In genomic region chr10:82047597-82048459, GRCm38 (mm10) we compare ENCODE assay signal across 8 mouse cellular contexts. TPM values are rescaled to one million over a fixed set of nuclear protein-coding genes. Genes with fewer than 3 reads are reported as not detected.
A peak's percentile ranks its signal among the peaks of the same experiment; 100 is the strongest.
DNase-seq lines count a peak whose midpoint lies in the region; ATAC-seq lines count a peak whose summit lies in the region.

TSS of gene Zfp873 (plus strand) at chr10:82048123.

- DNase-seq in gastrocnemius, postnatal 10 days = peak; percentile 94
- peak; percentile 95 for DNase-seq in induced T-regulatory cell, adult 2 months (ENCODE audit: low read depth)
- peak; percentile 89 to 93 for DNase-seq in left cerebral cortex, adult 9 months (ENCODE audit: low spot score in 2 of 2)
- DNase-seq in right cerebral cortex, postnatal 14 days = peak; percentile 93
- DNase-seq in urinary bladder, postnatal 36 days (ENCODE audit: low spot score in 2 of 2) = peak; percentile 85 to 90

- ATAC-seq in activated CD4-positive, CD25-positive, alpha-beta regulatory T cell, adult 4 months = peak; percentile 99
- ATAC-seq in common myeloid progenitor, adult 5-6 weeks (replicated peaks; ENCODE audit: low read depth, poor library complexity, severe bottlenecking) = peak; percentile 99
- peak; percentile 98 for ATAC-seq in megakaryocyte progenitor cell, adult 5-6 weeks (replicated peaks; ENCODE audit: poor library complexity)

RNA-seq across cellular contexts. Expression of gene Zfp873, which starts in this region (rescaled TPM):
- 10 to 100 TPM; 12.5 to 13.2 TPM for polyA plus RNA-seq in activated CD4-positive, CD25-positive, alpha-beta regulatory T cell, adult 4 months (2017; shearing (Covaris generic))
- total RNA-seq in common myeloid progenitor, adult 5-6 weeks (2017) = 6.1 and 9.4 TPM in 2 replicates
- 1 to 10 TPM; 4.3 to 6.0 TPM for total RNA-seq in gastrocnemius, postnatal 10 days (2021)
- 6.5 and 13.5 TPM in 2 replicates for total RNA-seq in megakaryocyte progenitor cell, adult 5-6 weeks (2015)
- 5.0 and 8.6 TPM in 2 replicates for total RNA-seq in megakaryocyte progenitor cell, adult 5-6 weeks (2017)

Comparison
In these comparisons a context has a peak if more than half of its experiments do, and no peak if none do; other contexts are left out.
1. Peak in every context shown above with its lines: DNase-seq and ATAC-seq.